Mouse (Mus musculus) forebrain, postnatal 0 days (tissue): Measurements from ENCODE around the gene Spns2. TPM values are rescaled to one million over a fixed set of nuclear protein-coding genes. Genes with fewer than 3 reads are reported as not detected.
A peak's percentile ranks its signal among the peaks of the same experiment; 100 is the strongest.

Experiments used
- ATAC-seq: fragments of 200-750 bp; cut with Nextera tagmentation; 2 replicates; pipeline ENCODE4 v1.8.0; 2017; ENCODE audit warnings: mild to moderate bottlenecking, moderate library complexity
- DNase-seq: peaks from one replicate; pipeline ENCODE4 v3.0.0-alpha.2; 2015
- H3K27ac ChIP-seq: fragments of 300-500 bp; sonication (generic); 2 replicates; pipeline ENCODE4 v1.5.1; 2014; ENCODE audit warnings: low read depth, mild to moderate bottlenecking, antibody characterized with exemption, low read length, moderate library complexity, mixed read lengths
- H3K27me3 ChIP-seq: fragments of 300-500 bp; sonication (generic); 2 replicates; pipeline ENCODE4 v1.6.1; 2014; ENCODE audit warnings: mild to moderate bottlenecking, low read length, mixed read lengths; ENCODE audit not compliant: insufficient read depth
- H3K36me3 ChIP-seq: fragments of 300-500 bp; sonication (generic); 2 replicates; pipeline ENCODE4 v1.6.1; 2014; ENCODE audit warnings: mild to moderate bottlenecking, moderate library complexity; ENCODE audit not compliant: insufficient read depth
- H3K4me1 ChIP-seq: fragments of 300-500 bp; sonication (generic); 2 replicates; pipeline ENCODE4 v1.6.1; 2014; ENCODE audit warnings: antibody characterized with exemption; ENCODE audit not compliant: insufficient read depth
- H3K4me2 ChIP-seq: fragments of 300-500 bp; sonication (generic); 2 replicates; pipeline ENCODE4 v1.6.1; 2014; ENCODE audit warnings: low read depth, mild to moderate bottlenecking, moderate library complexity
- H3K4me3 ChIP-seq: fragments of 300-500 bp; sonication (generic); 2 replicates; pipeline ENCODE4 v1.5.1; 2014; ENCODE audit warnings: low read depth, low read length, mixed read lengths
- H3K9ac ChIP-seq: fragments of 300-500 bp; sonication (generic); 2 replicates; pipeline ENCODE4 v1.6.1; 2014; ENCODE audit warnings: mild to moderate bottlenecking
- H3K9me3 ChIP-seq: fragments of 300-500 bp; sonication (generic); 2 replicates; pipeline ENCODE4 v1.6.1; 2016; ENCODE audit warnings: low read length
- CTCF ChIP-seq: sonication (generic); IDR thresholded peaks from 2 replicates; pipeline ENCODE4 v1.5.1; 2016; ENCODE audit warnings: antibody characterized with exemption, control low read depth, low read depth
- WGBS: fragments of 180-500 bp; shearing (Covaris S2); extraction: QIAGEN DNeasy Blood & Tissue Kit; methylation state at CpG from one replicate; pipeline ENCODE4 v1.1.7; 2014; 5-methylcytosine and 5-hydroxymethylcytosine counted together
- polyA plus RNA-seq: library from polyadenylated mRNA; unstranded; fragments of >200 nt; fragmentation: Nextera tagmentation; extraction: Ambion mirVana; gene quantifications from 2 replicates; pipeline ENCODE4 v1.2.1, GENCODE M21; 2015
- total RNA-seq: library from RNA; depleted of rRNA; stranded (reverse); fragments of >200 nt; gene quantifications from 2 replicates; pipeline ENCODE4 v1.2.3, GENCODE M21; 2014; rRNA removed

Gene Spns2
- total RNA-seq (38.8 and 40.1 TPM in 2 replicates), polyA plus RNA-seq (6.5 and 6.7 TPM in 2 replicates)

DNA sequence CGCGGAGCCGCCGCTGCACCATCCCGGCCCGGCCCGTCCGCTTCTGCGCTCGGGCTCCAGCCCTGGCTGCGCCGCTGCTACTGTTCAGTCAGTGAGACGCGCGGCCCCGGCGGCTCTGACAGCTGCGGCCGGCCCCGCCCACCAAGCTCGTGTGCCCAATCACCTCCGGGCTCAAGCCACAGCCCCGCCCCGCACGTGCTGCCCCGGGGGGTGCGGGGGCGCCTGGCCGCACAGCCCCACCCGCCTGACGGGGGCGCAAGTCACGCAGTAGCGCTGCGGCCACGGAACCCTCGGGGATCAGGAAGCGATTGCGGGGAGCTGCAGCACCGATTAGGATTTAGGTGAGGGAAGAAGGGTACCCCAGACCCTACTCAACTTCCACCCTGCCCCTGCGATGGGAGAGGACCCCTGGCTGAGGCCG, at the start of gene Spns2:
Spns2 (minus strand) TSS at position 24 of the 421 bp plus-strand sequence.
- H3K4me1 ChIP-seq = peaks cover 19% of the 10 kb centered on the region
- WGBS = 4% methylated on average over 39 of the region's 42 CpGs
- no peaks in the 10 kb centered on the region for H3K36me3 ChIP-seq

GRCm38 (mm10) chr11:72538811-72539210, 49.1 kb upstream of the Spns2 start:
- WGBS = 90% methylated on average over 7 of the region's 7 CpGs
- no peak for ATAC-seq
- H3K27ac ChIP-seq = no peak overlapping the region

More for the DNA sequence above, at the start of gene Spns2:
- Histone ChIP-seq H3K4me3 (peak within 1 kb of the TSS; percentile 78), H3K9me3 (no peaks in the 10 kb centered on the region), H3K4me2 (peak within 1 kb of the TSS; percentile 84), H3K27ac (peak within 1 kb of the TSS; percentile 88), H3K9ac (peak within 1 kb of the TSS; percentile 80), H3K27me3 (no peaks in the 10 kb centered on the region)
- peak; percentile 94 for DNase-seq
- peak; percentile 86 for ATAC-seq
- peak; percentile 72 for TF ChIP-seq CTCF

GRCm38 (mm10) chr11:72538037-72538755, 48.5 kb upstream of the Spns2 start:
- Histone ChIP-seq H3K4me2 (no peak overlapping the region), H3K4me3 (no peak overlapping the region), H3K4me1 (no peaks in the 10 kb centered on the region), H3K9ac (no peak overlapping the region), H3K9me3 (no peaks in the 10 kb centered on the region), H3K36me3 (no peaks in the 10 kb centered on the region), H3K27me3 (no peaks in the 10 kb centered on the region), H3K27ac (no peak overlapping the region)
- 83% methylated on average over 8 of the region's 8 CpGs for WGBS
- no peak for ATAC-seq
- no peak for DNase-seq
- TF ChIP-seq CTCF = no peak

More at GRCm38 (mm10) chr11:72538811-72539210, 49.1 kb upstream of the Spns2 start:
- Histone ChIP-seq H3K36me3 (no peaks in the 10 kb centered on the region), H3K9me3 (no peaks in the 10 kb centered on the region), H3K4me3 (no peak overlapping the region), H3K4me2 (no peak overlapping the region), H3K4me1 (no peaks in the 10 kb centered on the region), H3K27me3 (no peaks in the 10 kb centered on the region), H3K9ac (no peak overlapping the region)
- no peak for DNase-seq
- no peak for TF ChIP-seq CTCF

DNA sequence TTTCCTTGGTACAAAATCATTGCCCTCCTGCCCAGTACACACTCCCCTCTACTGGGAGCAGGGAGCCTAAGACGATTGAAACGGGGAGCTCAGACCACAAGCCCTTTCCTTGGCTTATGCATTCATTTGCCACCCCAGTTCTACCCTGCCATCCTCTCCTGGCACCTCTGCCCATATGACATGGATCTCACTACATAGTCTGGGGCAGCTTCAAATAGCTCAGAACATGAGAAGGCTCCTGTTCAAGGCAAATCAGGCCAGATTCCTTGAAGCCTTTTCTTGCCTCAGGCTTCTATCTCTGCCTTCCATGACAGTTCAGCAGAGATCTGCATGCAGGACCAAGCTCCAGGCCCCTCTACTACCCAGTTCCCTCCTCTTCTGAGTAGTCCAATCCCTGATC, 47.8 kb upstream of the Spns2 start:
- Histone ChIP-seq H3K27me3 (no peaks in the 10 kb centered on the region), H3K36me3 (no peaks in the 10 kb centered on the region), H3K9ac (no peak overlapping the region), H3K9me3 (no peaks in the 10 kb centered on the region), H3K4me3 (no peak overlapping the region), H3K4me2 (no peak overlapping the region), H3K27ac (no peak overlapping the region), H3K4me1 (no peaks in the 10 kb centered on the region)
- 93% methylated on average over 2 of the region's 2 CpGs for WGBS
- no peak for TF ChIP-seq CTCF
- ATAC-seq = no peak
- DNase-seq = no peak

GRCm38 (mm10) chr11:72535519-72535918, 45.8 kb upstream of the Spns2 start:
- no peak overlapping the region for H3K4me2 ChIP-seq
- no peak for ATAC-seq
- no peaks in the 10 kb centered on the region for H3K9me3 ChIP-seq
- peak; percentile 54 for TF ChIP-seq CTCF
- H3K27me3 ChIP-seq = no peaks in the 10 kb centered on the region
- H3K4me3 ChIP-seq = no peak overlapping the region
- H3K9ac ChIP-seq = no peak overlapping the region
- no peaks in the 10 kb centered on the region for H3K4me1 ChIP-seq
- H3K27ac ChIP-seq = no peak overlapping the region
- 81% methylated on average over 3 of the region's 3 CpGs for WGBS
- H3K36me3 ChIP-seq = no peaks in the 10 kb centered on the region
- DNase-seq = no peak

DNA sequence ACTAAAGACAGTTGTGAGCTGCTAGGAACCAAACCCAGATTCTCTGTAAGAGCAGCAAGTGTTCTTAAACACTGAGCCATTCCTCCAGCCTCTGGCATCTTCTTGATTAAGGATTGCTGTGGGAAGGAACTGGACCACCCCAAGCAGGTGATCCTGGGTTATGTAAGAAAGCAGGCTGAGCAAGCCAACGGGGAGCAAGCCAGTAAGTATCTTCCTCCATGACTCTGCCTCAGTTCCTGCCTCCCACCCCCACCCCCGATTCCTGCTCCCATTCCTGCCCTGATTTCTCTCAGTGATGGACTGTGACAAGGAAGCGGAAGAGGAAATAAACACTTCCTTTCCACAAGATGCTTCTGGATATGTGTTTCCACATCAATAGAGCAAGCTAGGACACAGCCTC, 43.2 kb upstream of the Spns2 start:
- no peaks in the 10 kb centered on the region for H3K36me3 ChIP-seq
- 87% methylated on average over 3 of the region's 3 CpGs for WGBS
- no peak overlapping the region for H3K4me3 ChIP-seq
- DNase-seq (no peak), ATAC-seq (no peak)
- H3K27me3 ChIP-seq = no peaks in the 10 kb centered on the region
- no peak overlapping the region for H3K9ac ChIP-seq
- no peaks in the 10 kb centered on the region for H3K4me1 ChIP-seq
- H3K27ac ChIP-seq = no peak overlapping the region
- no peaks in the 10 kb centered on the region for H3K9me3 ChIP-seq
- H3K4me2 ChIP-seq = no peak overlapping the region
- TF ChIP-seq CTCF = no peak

GRCm38 (mm10) chr11:72531632-72532031, 41.9 kb upstream of the Spns2 start:
- Histone ChIP-seq H3K4me1 (no peaks in the 10 kb centered on the region), H3K9ac (no peak overlapping the region), H3K9me3 (no peaks in the 10 kb centered on the region), H3K36me3 (no peaks in the 10 kb centered on the region), H3K27ac (no peak overlapping the region), H3K27me3 (no peaks in the 10 kb centered on the region), H3K4me3 (no peak overlapping the region), H3K4me2 (no peak overlapping the region)
- peak; percentile 57 for TF ChIP-seq CTCF
- WGBS = 52% methylated on average over 1 of the region's 1 CpGs
- ATAC-seq (no peak), DNase-seq (no peak)
